Mouse (Mus musculus): ENCODE results near the gene Trpm1. TPM values are rescaled to one million over a fixed set of nuclear protein-coding genes. Genes with fewer than 3 reads are reported as not detected.

The Trpm1 gene
- polyA plus RNA-seq, 2 experiments, result not detected

DNA sequence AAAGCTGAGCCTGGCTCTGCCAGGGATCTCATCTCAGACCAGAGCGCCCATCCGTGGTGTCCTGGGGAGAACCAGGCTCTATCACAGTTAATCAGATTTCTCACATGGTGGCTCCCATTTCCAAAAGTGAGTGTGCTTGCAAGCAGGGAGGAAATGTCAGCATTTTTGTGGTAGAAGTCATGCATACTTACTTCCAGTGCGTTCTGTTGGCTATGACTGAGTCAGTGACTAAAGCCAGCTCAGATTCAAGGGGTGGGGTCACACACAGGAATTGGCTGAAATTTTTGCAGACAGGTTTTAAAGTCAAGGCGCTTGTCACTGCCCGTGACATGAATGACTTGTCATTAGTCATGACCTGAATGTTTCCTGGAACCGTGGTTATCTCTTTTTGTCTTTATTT lies 123.3 kb downstream of the Trpm1 start:
- 32% methylated on average over 6 of the region's 6 CpGs for WGBS (ENCODE audit: insufficient replicate concordance)
- Histone ChIP-seq H3K4me2 (ENCODE audit: low read depth) (no peak overlapping the region), H3K27me3 (ENCODE audit: control insufficient read depth, insufficient read depth, low read length) (no peaks in the 10 kb centered on the region), H3K9ac (replicated peaks) (no peak overlapping the region), H3K36me3 (replicated peaks; ENCODE audit: control insufficient read depth, insufficient read depth, low read depth) (no peaks in the 10 kb centered on the region), H3K9me3 (ENCODE audit: control insufficient read depth, low read length) (no peaks in the 10 kb centered on the region), H3K4me1 (replicated peaks; ENCODE audit: control insufficient read depth in 2 of 2, insufficient read depth in 2 of 2, low read length in 1 of 2) (no peaks in the 10 kb centered on the region), H3K27ac (no peak overlapping the region), H3K4me3 (ENCODE audit: insufficient read depth in 1 of 2, low read depth in 2 of 2, low read length in 2 of 2) (no peak overlapping the region)
- ATAC-seq (ENCODE audit: insufficient read depth) (no peak), DNase-seq (ENCODE audit: low read depth in 3 of 3, low spot score in 3 of 3) (no peak)
- TF ChIP-seq EP300 (IDR thresholded peaks at IDR 0.05; ENCODE audit: low read depth), result no peak
- TF ChIP-seq CTCF (IDR thresholded peaks at IDR 0.05; ENCODE audit: low read depth), result no peak

GRCm38 (mm10) chr7:64278526-64278925 lies 124.9 kb downstream of the Trpm1 start:
- Histone ChIP-seq H3K4me1 (replicated peaks; ENCODE audit: control insufficient read depth in 2 of 2, insufficient read depth in 2 of 2, low read length in 1 of 2) (no peaks in the 10 kb centered on the region), H3K9me3 (ENCODE audit: control insufficient read depth, low read length) (no peaks in the 10 kb centered on the region), H3K27ac (no peak overlapping the region), H3K27me3 (ENCODE audit: control insufficient read depth, insufficient read depth, low read length) (no peaks in the 10 kb centered on the region), H3K4me2 (ENCODE audit: low read depth) (no peak overlapping the region), H3K36me3 (replicated peaks; ENCODE audit: control insufficient read depth, insufficient read depth, low read depth) (no peaks in the 10 kb centered on the region), H3K4me3 (ENCODE audit: insufficient read depth in 1 of 2, low read depth in 2 of 2, low read length in 2 of 2) (no peak overlapping the region), H3K9ac (replicated peaks) (no peak overlapping the region)
- TF ChIP-seq CTCF (IDR thresholded peaks at IDR 0.05; ENCODE audit: low read depth) (no peak), EP300 (IDR thresholded peaks at IDR 0.05; ENCODE audit: low read depth) (no peak)
- DNase-seq (ENCODE audit: low read depth in 3 of 3, low spot score in 3 of 3), result no peak
- no peak for ATAC-seq (ENCODE audit: insufficient read depth)
- WGBS (ENCODE audit: insufficient replicate concordance), result 50% methylated on average over 1 of the region's 1 CpGs

- no peak overlapping the region for H3K9ac ChIP-seq (replicated peaks)
- ATAC-seq (ENCODE audit: insufficient read depth) (no peak), DNase-seq (ENCODE audit: low read depth in 3 of 3, low spot score in 3 of 3) (no peak)
- H3K27me3 ChIP-seq (ENCODE audit: control insufficient read depth, insufficient read depth, low read length), result no peaks in the 10 kb centered on the region
- H3K4me1 ChIP-seq (replicated peaks; ENCODE audit: control insufficient read depth in 2 of 2, insufficient read depth in 2 of 2, low read length in 1 of 2), result no peaks in the 10 kb centered on the region
- H3K9me3 ChIP-seq (ENCODE audit: control insufficient read depth, low read length), result no peaks in the 10 kb centered on the region
- no peak for TF ChIP-seq EP300 (IDR thresholded peaks at IDR 0.05; ENCODE audit: low read depth)
- TF ChIP-seq CTCF (IDR thresholded peaks at IDR 0.05; ENCODE audit: low read depth), result no peak
- no peak overlapping the region for H3K4me2 ChIP-seq (ENCODE audit: low read depth)
- H3K27ac ChIP-seq, result no peak overlapping the region
- H3K4me3 ChIP-seq (ENCODE audit: insufficient read depth in 1 of 2, low read depth in 2 of 2, low read length in 2 of 2), result no peak overlapping the region
- no peaks in the 10 kb centered on the region for H3K36me3 ChIP-seq (replicated peaks; ENCODE audit: control insufficient read depth, insufficient read depth, low read depth)
- WGBS (ENCODE audit: insufficient replicate concordance), result 23% methylated on average over 3 of the region's 3 CpGs
Measured at GRCm38 (mm10) chr7:64279548-64279947, 125.9 kb downstream of the Trpm1 start.

DNA sequence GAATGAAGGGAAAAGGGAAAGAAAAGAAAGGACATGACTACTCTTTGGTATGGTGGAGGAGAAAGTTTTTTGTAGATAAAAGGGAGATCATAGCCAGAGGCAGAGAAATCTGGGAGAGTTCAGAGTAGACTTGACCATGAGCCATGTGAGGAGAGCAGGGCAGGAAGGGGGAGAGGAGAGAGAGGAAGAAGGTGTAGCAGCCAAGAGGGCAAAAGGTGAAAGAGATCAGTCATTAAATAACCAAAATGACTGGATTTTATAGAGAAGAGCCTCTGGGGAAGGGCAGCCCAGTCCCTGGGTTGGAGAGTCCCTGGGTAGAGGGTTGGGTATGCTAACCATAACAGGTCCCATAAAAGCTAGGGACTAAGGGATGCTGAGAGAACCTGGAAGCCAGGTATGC lies 132.9 kb downstream of the Trpm1 start:
- ATAC-seq (ENCODE audit: insufficient read depth), result no peak
- no peak overlapping the region for H3K4me3 ChIP-seq (ENCODE audit: insufficient read depth in 1 of 2, low read depth in 2 of 2, low read length in 2 of 2)
- no peak overlapping the region for H3K27ac ChIP-seq
- TF ChIP-seq CTCF (IDR thresholded peaks at IDR 0.05; ENCODE audit: low read depth) (no peak), EP300 (IDR thresholded peaks at IDR 0.05; ENCODE audit: low read depth) (no peak)
- peak overlapping the region; percentile 67 for H3K4me2 ChIP-seq (ENCODE audit: low read depth)
- no peak for DNase-seq (ENCODE audit: low read depth in 3 of 3, low spot score in 3 of 3)
- H3K9me3 ChIP-seq (ENCODE audit: control insufficient read depth, low read length), result no peaks in the 10 kb centered on the region
- H3K4me1 ChIP-seq (replicated peaks; ENCODE audit: control insufficient read depth in 2 of 2, insufficient read depth in 2 of 2, low read length in 1 of 2), result peaks cover 3 to 5% of the 10 kb centered on the region in 2 experiments; a peak in 3 of 4 replicates
- no peaks in the 10 kb centered on the region for H3K36me3 ChIP-seq (replicated peaks; ENCODE audit: control insufficient read depth, insufficient read depth, low read depth)
- no peak overlapping the region for H3K9ac ChIP-seq (replicated peaks)
- no peaks in the 10 kb centered on the region for H3K27me3 ChIP-seq (ENCODE audit: control insufficient read depth, insufficient read depth, low read length)

GRCm38 (mm10) chr7:64287414-64288091 lies 133.9 kb downstream of the Trpm1 start, which contains the start of gene Mtmr10:
Gene Mtmr10, plus strand, starts transcription at chr7:64287653.
- Histone ChIP-seq H3K4me3 (ENCODE audit: insufficient read depth in 1 of 2, low read depth in 2 of 2, low read length in 2 of 2) (peak within 1 kb of the TSS; percentile 62 to 74), H3K27ac (no peak within 1 kb of the TSS), H3K4me2 (ENCODE audit: low read depth) (peak within 1 kb of the TSS; percentile 67), H3K4me1 (replicated peaks; ENCODE audit: control insufficient read depth in 2 of 2, insufficient read depth in 2 of 2, low read length in 1 of 2) (peaks cover 3 to 5% of the 10 kb centered on the region in 2 experiments; a peak in 3 of 4 replicates), H3K9me3 (ENCODE audit: control insufficient read depth, low read length) (no peaks in the 10 kb centered on the region), H3K36me3 (replicated peaks; ENCODE audit: control insufficient read depth, insufficient read depth, low read depth) (no peaks in the 10 kb centered on the region), H3K27me3 (ENCODE audit: control insufficient read depth, insufficient read depth, low read length) (no peaks in the 10 kb centered on the region), H3K9ac (replicated peaks) (peak within 1 kb of the TSS; percentile 52)
- peak; percentile 78 to 84 (median 82) for DNase-seq (ENCODE audit: low read depth in 3 of 3, low spot score in 3 of 3)
- TF ChIP-seq EP300 (IDR thresholded peaks at IDR 0.05; ENCODE audit: low read depth) (no peak), CTCF (IDR thresholded peaks at IDR 0.05; ENCODE audit: low read depth) (peak; percentile 55)
- WGBS (ENCODE audit: insufficient replicate concordance), result under 1% methylated on average over 74 of the region's 77 CpGs
- peak; percentile 97 for ATAC-seq (ENCODE audit: insufficient read depth)
